Mouse (Mus musculus): ENCODE data around the gene Pacsin1. TPM values are rescaled to one million over a fixed set of nuclear protein-coding genes. Genes with fewer than 3 reads are reported as not detected.
A peak's percentile ranks its signal among the peaks of the same experiment; 100 is the strongest.

The Pacsin1 gene
- total RNA-seq, 1 experiment from 2014 or later = not detected

DNA sequence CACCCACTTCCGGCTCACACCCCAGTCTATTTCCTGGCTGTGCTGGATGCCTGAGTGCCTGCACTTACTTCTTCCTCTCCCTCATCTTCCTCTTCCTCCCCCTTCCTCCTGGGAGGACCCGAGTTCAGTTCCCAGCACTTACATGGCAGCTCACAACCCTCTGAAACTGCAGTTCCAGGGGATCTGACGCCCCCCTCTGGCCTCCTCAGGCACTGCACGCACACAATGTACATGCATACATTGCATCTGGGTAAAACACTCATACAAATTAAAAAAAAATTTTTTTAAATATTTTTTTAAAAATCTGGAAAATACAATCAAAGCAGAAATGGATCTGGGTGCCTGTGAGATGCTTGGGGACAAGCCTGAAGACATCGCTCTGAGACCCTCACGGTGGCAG is 16.4 kb downstream of the Pacsin1 start:
- ATAC-seq (replicated peaks; ENCODE audit: low read depth, poor library complexity, severe bottlenecking) = no peak

DNA sequence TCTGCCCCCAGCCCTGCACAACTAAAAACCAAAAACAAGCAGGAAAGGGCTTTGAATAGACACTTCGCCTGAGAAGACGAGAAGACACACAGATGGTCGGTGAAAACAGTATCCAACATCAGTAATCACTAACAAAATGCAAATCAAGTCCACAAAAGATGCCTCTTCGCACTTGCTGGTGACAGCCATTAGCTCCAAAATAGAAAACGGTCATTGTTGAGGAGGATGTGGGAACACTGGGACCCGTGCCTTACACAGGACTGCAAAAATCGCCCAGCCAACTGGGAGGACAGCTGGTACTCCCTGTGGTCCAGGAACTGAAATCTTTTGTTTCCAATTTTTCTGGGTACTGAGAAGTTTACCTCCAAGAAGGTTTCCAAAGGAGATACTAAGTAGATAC is 18.6 kb downstream of the Pacsin1 start:
- no peak for ATAC-seq (replicated peaks; ENCODE audit: low read depth, poor library complexity, severe bottlenecking)

DNA sequence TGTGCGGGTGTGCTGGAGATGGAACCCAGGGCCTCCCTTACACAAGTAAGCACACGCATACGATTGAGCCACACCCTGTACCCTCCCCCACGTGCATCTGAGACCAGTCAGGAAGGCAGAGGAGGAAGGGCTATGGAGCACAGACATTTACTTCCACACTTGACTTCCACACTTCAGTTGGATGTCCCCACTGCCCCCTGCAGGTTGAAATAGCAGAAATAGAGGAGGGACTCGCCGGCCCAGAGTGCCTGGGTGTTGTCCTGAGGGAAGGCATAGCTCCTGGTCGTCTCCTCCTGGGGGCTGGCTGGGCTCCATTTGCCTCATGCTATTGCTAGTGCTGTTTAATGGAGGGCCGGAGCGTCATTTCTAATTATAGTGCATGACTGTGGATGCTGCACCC is 20.1 kb downstream of the Pacsin1 start:
- ATAC-seq (replicated peaks; ENCODE audit: low read depth, poor library complexity, severe bottlenecking) = 0 out of 2 replicates have a peak, but pooled peaks have one; percentile 22

DNA sequence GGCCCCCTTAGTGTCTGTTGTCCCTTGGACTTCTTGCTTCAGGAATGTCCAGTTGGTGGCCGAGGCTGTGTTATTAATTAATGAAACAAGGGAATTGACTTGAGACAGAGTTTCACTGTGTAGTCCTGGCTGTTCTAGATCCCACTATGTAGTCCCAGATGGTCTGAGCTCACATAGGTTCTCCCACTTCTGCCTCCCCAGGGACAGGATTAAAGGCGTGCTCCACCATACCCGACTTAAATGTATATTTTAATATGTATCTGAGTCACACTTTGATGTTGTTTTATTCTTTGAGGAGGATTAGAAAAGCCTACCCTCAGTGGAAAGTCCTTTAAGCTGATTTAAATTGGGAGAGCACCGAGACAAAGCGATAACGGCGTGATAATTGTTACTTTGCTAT is 21.0 kb downstream of the Pacsin1 start:
- no peak for ATAC-seq (replicated peaks; ENCODE audit: low read depth, poor library complexity, severe bottlenecking)

DNA sequence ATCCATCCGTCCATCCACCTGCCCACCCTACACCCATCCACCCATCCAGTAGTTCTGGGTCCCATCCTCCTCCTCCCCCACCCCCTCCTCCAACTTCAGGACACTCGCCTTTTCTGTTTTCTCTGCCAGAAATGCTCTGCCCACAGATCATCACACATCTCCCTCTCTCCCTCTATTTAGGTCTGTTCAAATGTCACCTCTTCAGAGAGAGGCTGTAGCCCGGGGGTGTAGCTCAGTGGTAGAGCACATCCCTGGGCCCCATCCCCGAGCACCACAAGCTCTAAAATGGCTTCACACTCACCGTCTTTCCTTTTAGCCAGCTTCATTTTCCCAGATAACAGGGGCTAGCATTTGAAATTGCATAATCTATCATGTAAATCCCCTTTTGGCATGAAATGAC is 22.4 kb downstream of the Pacsin1 start:
- ATAC-seq (replicated peaks; ENCODE audit: low read depth, poor library complexity, severe bottlenecking) = no peak

DNA sequence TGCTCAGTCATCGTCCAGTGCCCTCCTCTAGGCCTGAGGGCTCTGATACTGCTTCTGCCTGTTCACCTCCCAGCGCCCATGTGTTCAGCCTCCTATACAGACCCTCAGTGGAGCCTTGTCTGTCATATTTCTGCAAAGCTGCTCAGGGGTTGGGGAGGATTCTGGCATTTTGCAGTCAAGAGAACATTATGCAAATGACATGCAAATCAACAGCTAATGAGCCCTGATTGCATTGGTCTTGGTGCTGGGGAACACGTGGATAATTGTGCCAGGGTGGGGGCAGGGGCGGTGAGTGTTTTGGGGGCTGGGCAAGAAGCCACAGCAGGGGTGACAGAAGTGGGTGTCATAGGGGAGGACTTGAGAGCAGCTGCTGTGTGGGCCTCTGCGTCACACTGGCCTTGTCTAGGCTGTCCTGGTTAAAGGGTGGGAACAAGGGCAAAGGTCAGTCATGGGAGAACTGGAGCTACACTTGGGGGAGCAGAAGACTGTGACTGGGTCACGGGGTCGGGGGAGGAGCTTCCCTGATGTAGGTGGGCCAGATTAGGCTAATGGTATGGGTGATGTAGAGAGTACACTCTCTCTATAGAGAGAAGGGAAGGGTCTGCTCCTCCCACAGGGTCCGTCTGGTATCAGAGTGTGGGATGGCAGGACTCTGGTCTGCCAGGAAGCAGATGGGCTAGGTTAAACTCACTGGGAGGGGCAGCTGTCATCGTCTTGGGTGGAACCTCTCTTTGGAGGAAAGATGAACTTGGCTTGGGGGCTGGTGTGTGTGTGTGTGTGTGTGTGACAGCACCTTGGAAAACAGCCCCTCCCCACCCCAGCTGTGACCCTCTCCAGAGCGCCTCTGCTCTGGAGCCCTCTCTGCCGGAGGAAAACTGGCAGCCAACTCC is 23.9 kb downstream of the Pacsin1 start:
- ATAC-seq (replicated peaks; ENCODE audit: low read depth, poor library complexity, severe bottlenecking) = no peak

DNA sequence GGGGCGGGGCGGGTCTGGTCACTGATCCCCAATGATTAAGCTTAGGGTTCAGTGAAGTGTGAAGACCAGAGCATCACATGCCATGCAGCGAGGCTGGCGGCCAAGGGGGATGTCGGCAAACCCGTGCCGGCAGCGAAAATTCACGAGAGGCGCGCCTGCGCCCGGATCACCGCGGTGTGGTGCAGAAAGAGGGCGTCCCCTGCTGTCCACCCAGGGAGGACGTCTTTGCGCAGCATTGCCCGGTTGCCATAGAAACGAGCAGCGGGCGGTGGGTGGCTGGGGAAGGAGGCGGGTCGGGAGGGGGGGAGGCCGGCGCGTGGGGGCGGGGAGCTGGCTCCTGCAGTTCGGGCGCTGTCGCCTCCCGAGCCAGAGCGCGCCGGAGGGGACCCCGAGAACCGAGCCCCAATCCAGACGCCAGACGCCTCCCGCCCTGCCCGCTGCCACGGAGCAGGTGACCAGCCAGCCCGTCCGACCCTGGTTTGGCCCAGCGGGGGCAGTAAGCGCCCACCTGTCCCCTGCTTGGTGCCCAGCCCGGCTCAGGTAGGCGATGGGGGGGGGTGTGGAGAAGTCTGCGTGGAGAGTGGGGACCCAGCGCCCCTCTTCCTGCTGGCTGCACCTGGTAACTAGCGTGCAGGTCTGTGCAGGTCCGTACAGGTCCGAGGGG is 29.7 kb downstream of the Pacsin1 start:
- ATAC-seq (replicated peaks; ENCODE audit: low read depth, poor library complexity, severe bottlenecking) = peak; percentile 52; the same call in 1 of the 2 replicates

DNA sequence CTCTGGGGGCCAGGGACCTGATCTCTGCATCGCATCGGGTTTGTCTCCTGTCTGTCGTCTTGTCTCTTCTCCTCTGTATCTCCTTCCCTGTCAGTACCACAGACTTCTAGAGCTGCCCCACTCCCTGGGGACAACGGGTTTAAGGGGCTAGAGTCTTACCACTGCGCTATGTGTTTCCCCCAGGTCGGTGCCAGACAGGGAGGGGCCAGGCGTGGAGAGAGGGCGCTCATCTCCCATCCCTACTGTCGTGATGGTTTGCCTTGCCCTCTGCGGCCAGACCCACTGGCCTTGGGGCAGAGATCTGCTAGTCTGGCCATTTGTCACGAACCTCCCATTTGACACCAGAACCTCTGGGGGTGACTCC is 30.2 kb downstream of the Pacsin1 start:
- ATAC-seq (replicated peaks; ENCODE audit: low read depth, poor library complexity, severe bottlenecking) = no peak

DNA sequence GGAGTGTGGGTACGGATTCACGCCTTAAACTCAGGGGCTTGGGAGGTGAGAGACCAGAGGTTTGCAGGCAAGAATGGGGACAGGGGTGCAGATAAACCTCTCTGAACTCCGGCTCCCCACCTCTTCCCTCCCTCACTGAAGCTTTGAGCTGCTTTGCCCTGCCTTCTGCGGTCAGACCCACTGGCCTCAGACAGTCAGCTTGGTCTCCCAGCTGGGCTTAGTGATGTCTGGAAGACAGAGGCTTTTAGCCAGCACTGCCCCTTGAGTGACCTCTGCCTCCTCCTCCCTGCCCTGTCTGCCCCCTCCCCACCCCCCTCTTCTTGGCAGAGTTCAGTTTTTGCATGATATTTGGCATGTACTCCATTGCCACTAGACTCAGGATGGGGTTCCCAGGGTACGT is 31.1 kb downstream of the Pacsin1 start:
- no peak for ATAC-seq (replicated peaks; ENCODE audit: low read depth, poor library complexity, severe bottlenecking)

DNA sequence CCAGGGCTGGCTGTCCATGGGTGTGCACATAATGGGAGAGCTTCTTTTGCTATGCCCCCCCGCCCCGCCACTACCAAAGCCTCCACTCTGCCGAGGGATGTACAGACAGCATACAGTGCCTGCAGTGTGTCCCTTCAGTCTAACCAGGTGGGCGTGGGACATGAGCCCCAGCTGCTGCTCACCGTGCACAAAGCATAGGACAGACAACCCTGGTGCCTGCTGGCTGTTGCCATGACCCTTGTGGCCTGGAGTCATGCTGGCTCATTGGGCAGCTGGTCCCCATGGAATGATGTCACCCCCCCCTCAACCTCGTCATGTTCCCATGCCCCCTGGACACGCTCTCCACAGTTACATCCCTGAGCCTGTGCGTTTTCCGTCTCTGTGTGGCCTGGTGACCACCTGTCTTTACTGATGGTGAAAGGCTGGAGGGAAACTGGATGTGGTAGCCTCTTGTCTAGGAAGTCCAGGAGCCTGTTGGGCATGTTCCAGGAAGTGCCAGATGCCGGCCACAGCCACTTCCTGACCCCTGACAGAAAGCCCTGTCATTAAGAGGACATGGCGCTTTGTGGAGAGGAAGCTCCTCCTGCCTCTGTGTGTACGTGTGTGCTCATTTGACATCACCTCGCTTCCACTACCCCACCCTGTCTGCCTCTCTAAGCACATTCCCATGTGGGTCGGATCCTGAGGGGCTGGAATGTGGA is 35.8 kb downstream of the Pacsin1 start:
- ATAC-seq (replicated peaks; ENCODE audit: low read depth, poor library complexity, severe bottlenecking) = peak; percentile 36

DNA sequence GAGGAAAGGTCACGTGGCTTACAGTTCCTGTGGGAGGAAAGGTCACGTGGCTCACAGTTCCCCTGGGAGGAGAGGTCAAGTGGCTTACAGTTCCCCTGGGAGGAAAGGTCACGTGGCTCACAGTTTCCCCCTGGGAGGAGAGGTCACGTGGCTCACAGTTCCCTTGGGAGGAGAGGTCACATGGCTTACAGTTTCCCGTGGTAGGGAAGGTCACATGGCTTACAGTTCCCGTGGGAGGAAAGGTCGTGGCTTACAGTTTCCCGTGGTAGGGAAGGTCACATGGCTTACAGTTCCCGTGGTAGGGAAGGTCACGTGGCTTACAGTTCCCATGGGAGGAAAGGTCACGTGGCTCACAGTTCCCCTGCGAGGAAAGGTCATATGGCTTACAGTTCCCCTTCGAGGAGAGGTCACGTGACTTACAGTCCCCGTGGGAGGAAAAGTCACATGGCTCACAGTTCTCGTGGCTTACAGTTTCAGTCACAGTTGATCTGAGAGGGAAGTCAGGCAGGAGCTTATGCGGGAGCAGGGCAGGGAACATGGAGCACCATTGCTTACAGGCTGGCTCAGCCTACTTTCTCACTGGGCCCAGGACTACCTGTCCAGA is 44.4 kb downstream of the Pacsin1 start:
- no peak for ATAC-seq (replicated peaks; ENCODE audit: low read depth, poor library complexity, severe bottlenecking)

DNA sequence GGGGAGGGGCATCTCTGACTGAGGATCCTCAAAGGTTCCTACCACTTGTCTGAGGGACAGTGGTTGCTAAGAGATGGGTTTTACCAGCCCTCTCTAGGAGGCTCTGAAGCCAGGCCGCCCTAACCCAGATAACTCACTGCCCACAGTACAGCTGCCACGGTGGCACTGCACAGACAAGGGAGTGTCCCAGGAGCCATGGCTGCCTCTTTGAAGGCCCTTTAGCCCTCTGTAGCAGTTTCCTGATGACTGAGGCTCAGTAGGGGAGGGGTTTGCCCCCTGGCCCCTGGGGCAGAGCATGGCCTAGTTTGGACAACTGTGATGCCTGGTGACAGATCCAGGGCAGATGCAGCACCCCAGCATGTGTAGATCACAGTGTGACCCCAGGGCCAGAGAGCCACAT is 45.5 kb downstream of the Pacsin1 start:
- no peak for ATAC-seq (replicated peaks; ENCODE audit: low read depth, poor library complexity, severe bottlenecking)

DNA sequence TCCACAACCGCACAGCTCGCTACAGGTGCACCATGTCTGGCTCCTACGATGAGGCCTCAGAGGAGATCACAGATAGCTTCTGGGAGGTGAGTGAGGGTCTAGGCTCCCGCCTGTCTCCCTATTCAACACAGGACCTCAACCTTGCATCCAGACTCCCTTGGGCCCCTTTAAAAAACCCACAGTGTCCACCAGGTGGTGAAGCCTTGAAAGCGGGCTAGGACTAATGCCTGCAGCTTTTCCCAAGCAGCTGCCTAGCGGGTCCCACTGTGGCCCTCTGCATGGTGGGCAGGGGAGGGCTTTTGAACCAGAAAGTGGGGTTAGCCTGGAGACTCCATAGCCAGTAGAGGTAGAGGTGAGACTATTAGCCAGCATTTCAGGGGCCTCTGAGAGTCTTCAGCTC is 46.5 kb downstream of the Pacsin1 start:
- no peak for ATAC-seq (replicated peaks; ENCODE audit: low read depth, poor library complexity, severe bottlenecking)

DNA sequence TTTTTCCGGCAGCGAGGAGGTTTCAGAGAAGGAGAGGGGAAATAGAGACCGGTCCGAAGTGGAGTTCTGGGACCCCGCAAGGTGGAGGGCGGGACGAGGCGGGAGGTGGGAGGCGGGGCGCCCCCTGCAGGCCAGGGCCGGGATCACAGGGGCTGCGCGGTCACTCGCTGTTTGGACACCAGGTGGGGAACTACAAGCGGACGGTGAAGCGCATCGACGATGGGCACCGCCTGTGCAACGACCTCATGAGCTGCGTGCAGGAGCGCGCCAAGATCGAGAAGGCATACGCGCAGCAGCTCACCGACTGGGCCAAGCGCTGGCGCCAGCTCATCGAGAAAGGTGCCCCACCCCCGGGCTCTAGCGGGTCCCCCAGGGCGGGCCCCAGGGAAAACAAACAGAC is 47.2 kb downstream of the Pacsin1 start:
- peak; percentile 64 for ATAC-seq (replicated peaks; ENCODE audit: low read depth, poor library complexity, severe bottlenecking)

DNA sequence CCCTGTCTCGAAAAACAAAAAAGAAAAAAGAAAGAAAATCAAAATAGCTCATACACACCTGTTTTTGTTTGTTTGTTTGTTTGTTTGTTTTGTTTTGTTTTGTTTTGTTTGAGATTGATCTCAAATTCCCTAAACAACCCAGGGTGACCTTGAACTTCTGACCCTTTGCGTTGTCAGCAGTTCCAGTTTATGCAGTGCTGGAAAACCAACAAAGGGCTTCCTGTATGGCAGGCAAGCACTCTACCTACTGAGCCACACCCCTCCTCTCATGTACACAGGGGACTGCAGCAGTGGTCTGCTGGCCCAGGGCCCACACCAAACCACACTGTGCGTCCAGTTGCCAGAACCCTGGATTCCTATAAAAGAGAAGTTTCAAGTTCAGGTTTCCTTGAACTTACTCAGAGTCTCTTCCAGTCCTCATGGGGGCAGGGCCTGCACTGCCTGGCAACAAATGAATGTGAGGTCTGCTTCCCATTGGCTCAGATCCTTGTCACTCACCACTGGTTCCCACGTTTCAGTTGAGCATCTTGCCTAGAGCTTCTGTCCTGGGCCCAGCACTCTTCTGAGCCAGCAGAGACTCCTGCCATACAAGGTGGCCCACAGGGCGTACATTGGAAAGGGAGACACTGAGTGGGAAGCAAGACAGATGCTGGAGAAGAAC is 48.8 kb downstream of the Pacsin1 start:
- ATAC-seq (replicated peaks; ENCODE audit: low read depth, poor library complexity, severe bottlenecking) = 0 out of 2 replicates have a peak, but pooled peaks have one; percentile 16

DNA sequence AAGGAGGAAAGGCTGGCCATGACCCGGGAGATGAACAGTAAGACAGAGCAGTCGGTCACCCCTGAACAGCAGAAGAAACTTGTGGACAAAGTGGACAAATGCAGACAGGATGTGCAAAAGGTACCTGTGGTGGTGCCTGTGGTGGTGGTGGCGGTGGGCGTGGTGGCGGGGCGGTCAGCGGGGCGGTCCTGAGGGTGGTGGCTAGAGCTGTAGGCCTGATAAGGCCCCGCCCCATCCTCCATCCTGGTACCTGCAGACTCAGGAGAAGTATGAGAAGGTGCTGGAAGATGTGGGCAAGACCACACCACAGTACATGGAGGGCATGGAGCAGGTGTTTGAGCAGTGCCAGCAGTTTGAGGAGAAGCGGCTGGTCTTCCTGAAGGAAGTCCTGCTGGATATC is 50.4 kb downstream of the Pacsin1 start:
- no peak for ATAC-seq (replicated peaks; ENCODE audit: low read depth, poor library complexity, severe bottlenecking)

DNA sequence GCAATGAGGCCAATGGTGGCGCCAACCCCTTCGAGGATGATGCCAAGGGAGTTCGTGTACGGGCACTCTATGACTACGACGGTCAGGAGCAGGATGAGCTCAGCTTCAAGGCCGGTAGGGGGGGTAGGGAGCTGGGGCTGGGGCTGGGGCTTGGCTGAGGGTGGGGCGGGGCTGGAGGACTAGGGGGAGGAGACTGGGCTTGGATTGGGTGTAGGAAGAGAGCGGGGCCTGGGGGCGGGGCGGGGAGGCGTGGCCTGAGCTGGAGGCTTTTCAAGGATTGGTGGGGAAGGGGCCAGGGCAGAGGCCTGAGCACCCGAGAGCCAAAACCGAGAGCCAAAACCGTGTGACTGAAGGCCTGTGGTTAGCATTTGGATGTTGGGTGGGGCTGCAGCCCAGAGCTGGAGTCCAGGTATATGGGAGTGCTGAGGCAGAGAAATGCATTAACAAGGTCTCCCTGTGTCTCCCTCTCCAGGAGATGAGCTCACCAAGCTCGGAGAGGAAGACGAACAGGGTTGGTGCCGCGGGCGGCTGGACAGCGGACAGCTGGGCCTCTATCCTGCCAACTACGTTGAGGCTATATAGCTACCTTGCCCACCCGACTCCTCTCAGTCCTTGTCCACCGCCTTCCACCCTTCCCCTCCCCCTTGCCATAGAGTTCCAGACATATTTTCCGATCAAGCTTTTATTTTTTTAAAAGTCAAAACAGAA is 52.8 kb downstream of the Pacsin1 start:
- ATAC-seq (replicated peaks; ENCODE audit: low read depth, poor library complexity, severe bottlenecking) = peak; percentile 76

DNA sequence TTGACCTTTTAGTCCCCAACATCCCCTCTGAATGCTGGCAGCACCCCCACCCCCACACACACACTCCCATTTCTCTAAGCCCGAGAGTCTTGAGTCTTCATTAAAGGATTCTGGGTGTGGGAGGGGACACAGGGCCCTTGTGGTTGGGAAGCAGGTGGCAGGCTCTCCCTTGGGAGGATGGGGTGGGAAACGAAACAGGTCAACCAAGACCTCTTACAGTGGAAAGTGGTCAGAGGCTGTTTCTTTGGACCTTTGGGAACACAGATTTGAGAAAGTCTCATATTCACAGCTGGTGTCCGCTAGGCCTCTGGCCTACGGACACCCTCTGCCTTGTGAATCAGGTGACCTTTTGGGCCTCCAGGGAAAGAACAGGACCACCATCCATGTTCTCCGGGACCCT is 54.3 kb downstream of the Pacsin1 start:
- no peak for ATAC-seq (replicated peaks; ENCODE audit: low read depth, poor library complexity, severe bottlenecking)

DNA sequence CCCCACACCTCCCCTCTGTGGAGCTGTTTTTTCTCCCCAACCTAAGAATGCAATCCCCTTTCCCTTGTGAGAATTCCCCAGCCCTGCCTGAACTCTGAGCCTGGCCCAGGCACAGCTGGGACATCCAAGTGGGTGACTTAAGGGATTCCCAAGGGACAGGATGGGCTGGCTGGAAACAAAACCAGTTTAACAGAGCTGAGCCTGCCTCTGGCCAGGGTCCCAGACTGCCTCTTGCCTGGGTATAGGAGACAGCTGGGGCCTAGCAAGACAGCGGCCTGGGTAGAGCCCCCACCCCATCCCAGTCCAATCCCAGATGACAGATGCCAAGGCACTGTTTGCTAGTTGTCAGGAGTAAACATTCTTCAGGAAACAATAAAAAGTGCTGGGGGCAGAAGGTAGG is 57.5 kb downstream of the Pacsin1 start:
- ATAC-seq (replicated peaks; ENCODE audit: low read depth, poor library complexity, severe bottlenecking) = no peak
